Mouse (Mus musculus) stomach, embryonic 16.5 days (tissue): ENCODE measurements at regions not wholly inside any gene's neighbourhood (a gene's known extent, or its start where the extent isn't known, plus 50 kb on each side); places are given as distances from the start of the nearest gene placed in this dataset.

Experiments used
- ATAC-seq: fragments of 200-750 bp; cut with Nextera tagmentation; 2 replicates; pipeline ENCODE4 v1.8.0; 2017; ENCODE audit warnings: moderate number of reproducible peaks, moderate TSS enrichment; ENCODE audit not compliant: insufficient read depth, low FRiP score
- H3K27ac ChIP-seq: fragments of 300-500 bp; sonication (generic); 2 replicates; pipeline ENCODE4 v1.5.1; 2014; ENCODE audit warnings: low read length
- H3K27me3 ChIP-seq: fragments of 300-500 bp; sonication (generic); 2 replicates; pipeline ENCODE4 v1.6.1; 2014; ENCODE audit warnings: low read length, control low read depth, mixed read lengths; ENCODE audit not compliant: control insufficient read depth, insufficient read depth
- H3K36me3 ChIP-seq: fragments of 300-500 bp; sonication (generic); 2 replicates; pipeline ENCODE4 v1.6.1; 2014; ENCODE audit warnings: low read length; ENCODE audit not compliant: control insufficient read depth, insufficient read depth
- H3K4me1 ChIP-seq: fragments of 300-500 bp; sonication (generic); 2 replicates; pipeline ENCODE4 v1.6.1; 2014; ENCODE audit warnings: low read length, control low read depth, mixed read lengths; ENCODE audit not compliant: control insufficient read depth, insufficient read depth
- H3K4me2 ChIP-seq: fragments of 300-500 bp; sonication (generic); 2 replicates; pipeline ENCODE4 v1.6.1; 2014; ENCODE audit warnings: low read depth, low read length, mixed read lengths
- H3K4me3 ChIP-seq: fragments of 300-500 bp; sonication (generic); replicated peaks from 2 replicates; pipeline ENCODE4 v1.5.1; 2014; ENCODE audit warnings: mild to moderate bottlenecking, low read length
- H3K9ac ChIP-seq: fragments of 300-500 bp; sonication (generic); 2 replicates; pipeline ENCODE4 v1.6.1; 2014; ENCODE audit warnings: low read length
- H3K9me3 ChIP-seq: fragments of 300-500 bp; sonication (generic); replicated peaks from 2 replicates; pipeline ENCODE4 v1.6.1; 2016; ENCODE audit warnings: low read length, control low read depth; ENCODE audit not compliant: control insufficient read depth
- WGBS: fragments of 180-500 bp; shearing (Covaris S2); extraction: QIAGEN DNeasy Blood & Tissue Kit; methylation state at CpG from one replicate; pipeline ENCODE4 v1.1.7; 2014; 5-methylcytosine and 5-hydroxymethylcytosine counted together

DNA sequence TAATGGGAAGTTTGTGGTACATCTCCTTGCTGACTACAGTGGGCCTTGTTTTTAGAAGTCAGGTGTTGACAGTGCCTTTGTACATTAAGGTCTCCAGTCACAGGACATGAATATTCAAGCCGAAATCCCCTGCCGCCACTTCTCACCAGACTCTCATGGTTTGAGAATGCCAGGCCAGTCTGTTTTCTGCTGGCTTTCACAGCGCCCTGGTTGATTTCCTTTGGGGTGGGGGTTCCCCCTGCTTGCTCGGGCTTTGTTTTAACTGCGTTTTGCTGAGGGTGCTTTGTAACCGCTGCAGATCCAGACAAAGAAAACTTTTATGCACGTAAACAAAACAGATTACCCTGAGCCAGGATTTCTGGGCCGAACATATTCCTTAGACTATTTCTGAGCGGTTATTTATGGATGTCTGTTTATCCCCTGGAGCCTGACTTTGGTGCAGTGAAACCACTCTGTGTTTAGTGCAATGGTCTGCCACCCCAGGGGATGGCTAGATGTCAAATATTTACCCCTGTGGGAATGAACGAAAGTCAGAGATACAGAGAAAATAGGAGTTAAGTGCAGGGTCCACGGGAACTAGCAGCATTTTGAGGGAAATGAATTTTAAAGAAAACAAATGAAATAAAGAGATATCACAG, 320.1 kb upstream of the Mpdz start:
- Histone ChIP-seq H3K4me1 (peaks cover 24% of the 10 kb centered on the region), H3K27me3 (no peaks in the 10 kb centered on the region), H3K27ac (peak overlapping the region; percentile 4; the same call in 1 of the 2 replicates), H3K9me3 (no peaks in the 10 kb centered on the region), H3K4me2 (no peak overlapping the region), H3K4me3 (no peak overlapping the region), H3K9ac (no peak overlapping the region; the same call in 1 of the 2 replicates), H3K36me3 (no peaks in the 10 kb centered on the region)
- no peak for ATAC-seq
- 44% methylated on average over 11 of the region's 11 CpGs for WGBS

DNA sequence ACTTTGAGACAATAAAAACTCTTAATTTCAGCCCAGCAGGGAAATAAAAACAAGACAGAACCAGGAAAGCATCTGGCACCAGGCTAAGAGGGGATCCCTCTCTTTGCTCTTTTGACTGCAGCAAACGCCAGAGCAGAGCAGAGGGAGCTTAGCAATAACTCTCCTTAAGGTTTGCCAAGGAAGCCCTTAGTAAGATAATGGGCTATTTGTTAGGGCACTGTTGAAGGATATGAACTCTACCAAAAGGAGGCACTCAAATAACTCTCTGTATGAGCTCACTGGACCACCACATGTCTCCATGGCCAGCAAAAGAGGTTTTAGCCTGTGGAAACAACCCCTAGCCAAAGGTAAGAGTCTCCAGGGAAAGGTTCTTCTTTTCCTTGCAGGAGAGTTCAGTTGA, 315.3 kb upstream of the Mpdz start:
- Histone ChIP-seq H3K4me2 (no peak overlapping the region), H3K27ac (no peak overlapping the region), H3K4me1 (peaks cover 4% of the 10 kb centered on the region; the same call in 1 of the 2 replicates), H3K36me3 (no peaks in the 10 kb centered on the region), H3K9ac (no peak overlapping the region), H3K4me3 (no peak overlapping the region), H3K9me3 (no peaks in the 10 kb centered on the region), H3K27me3 (no peaks in the 10 kb centered on the region)
- ATAC-seq: no peak
- 41% methylated on average over 1 of the region's 1 CpGs for WGBS

DNA sequence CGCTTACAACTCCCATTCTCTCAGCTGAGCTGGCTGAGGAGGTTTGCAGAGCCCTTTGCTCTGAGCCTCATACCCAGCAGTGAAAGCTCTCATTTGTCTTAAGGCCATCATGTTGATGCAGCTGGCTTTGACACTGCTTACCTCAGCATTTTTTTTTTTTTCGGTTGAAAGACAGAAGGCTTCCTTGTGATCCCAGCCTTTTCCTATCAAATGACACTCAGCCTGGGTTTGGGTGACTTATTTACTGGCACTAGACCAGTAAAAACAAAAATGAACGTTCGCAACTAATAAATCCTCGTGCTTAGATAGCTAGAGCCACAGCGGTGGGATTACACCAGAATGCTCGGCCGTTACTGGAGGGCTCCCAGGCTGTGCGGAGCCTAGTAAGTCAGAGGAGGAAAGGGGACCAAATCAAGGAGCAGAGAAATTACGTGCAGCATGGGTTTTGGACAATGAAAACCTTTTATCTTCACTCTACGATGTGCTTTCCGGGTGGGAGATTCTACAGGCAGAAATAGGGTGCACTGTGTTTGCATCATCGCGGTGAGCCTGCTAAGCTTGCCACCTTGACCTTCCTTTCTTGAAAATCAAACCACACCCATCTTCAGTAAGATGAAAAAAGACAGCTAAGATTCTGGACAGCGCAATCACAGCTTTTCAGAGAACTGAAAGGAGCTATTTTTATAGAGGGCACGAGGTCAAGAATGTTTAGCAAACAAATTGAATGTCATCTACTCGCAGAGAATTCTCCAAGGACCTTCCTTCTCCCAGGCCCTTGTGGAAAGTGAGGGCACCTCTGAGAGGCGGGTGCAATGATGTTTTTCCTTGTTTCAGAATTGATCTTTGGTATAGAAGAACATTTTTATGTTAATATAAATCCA, 302.3 kb upstream of the Mpdz start:
- no peaks in the 10 kb centered on the region for H3K27me3 ChIP-seq
- peak; percentile 74 for ATAC-seq
- no peaks in the 10 kb centered on the region for H3K9me3 ChIP-seq
- H3K9ac ChIP-seq: no peak overlapping the region
- no peak overlapping the region for H3K4me3 ChIP-seq
- peak overlapping the region; percentile 72 for H3K27ac ChIP-seq
- 18% methylated on average over 18 of the region's 18 CpGs for WGBS
- no peaks in the 10 kb centered on the region for H3K36me3 ChIP-seq
- peaks cover 15% of the 10 kb centered on the region for H3K4me1 ChIP-seq
- no peak overlapping the region; the same call in 1 of the 2 replicates for H3K4me2 ChIP-seq

DNA sequence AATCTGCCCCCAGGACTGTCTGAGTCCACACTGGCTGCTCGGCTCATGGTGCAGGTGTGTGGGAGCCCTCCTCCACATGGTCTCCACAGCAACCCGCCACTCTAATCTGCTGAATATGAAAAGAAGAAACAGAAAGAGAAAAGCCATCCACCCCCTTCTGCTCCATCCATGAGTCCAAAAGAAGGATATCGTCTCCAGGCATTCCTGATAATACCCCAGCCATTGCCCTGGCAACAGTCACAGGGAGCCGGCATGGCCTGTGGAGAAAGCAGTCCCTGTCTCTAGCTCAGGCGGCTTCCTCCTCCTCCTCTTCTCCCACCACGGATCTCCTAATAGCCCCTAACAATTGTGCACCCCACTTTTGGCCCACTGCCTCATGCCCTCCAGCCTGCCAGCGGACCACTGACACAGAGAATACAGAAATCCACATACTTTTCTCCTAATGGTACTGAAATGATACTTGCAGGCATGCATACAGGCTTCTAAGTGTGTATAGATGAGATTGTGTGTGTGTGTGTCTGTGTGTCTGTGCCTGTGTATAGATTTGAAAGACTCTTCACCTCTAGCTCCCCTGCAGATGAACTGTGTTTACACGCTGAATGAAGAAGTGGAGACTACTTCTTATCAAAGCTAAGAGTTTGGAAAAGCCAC, 301.5 kb upstream of the Mpdz start:
- Histone ChIP-seq H3K4me2 (no peak overlapping the region), H3K27ac (peak overlapping the region; percentile 72), H3K4me3 (no peak overlapping the region), H3K27me3 (no peaks in the 10 kb centered on the region), H3K9ac (peak overlapping the region; percentile 1; the same call in 1 of the 2 replicates), H3K36me3 (no peaks in the 10 kb centered on the region), H3K4me1 (peaks cover 15% of the 10 kb centered on the region), H3K9me3 (no peaks in the 10 kb centered on the region)
- WGBS: 34% methylated on average over 8 of the region's 8 CpGs
- no peak for ATAC-seq

DNA sequence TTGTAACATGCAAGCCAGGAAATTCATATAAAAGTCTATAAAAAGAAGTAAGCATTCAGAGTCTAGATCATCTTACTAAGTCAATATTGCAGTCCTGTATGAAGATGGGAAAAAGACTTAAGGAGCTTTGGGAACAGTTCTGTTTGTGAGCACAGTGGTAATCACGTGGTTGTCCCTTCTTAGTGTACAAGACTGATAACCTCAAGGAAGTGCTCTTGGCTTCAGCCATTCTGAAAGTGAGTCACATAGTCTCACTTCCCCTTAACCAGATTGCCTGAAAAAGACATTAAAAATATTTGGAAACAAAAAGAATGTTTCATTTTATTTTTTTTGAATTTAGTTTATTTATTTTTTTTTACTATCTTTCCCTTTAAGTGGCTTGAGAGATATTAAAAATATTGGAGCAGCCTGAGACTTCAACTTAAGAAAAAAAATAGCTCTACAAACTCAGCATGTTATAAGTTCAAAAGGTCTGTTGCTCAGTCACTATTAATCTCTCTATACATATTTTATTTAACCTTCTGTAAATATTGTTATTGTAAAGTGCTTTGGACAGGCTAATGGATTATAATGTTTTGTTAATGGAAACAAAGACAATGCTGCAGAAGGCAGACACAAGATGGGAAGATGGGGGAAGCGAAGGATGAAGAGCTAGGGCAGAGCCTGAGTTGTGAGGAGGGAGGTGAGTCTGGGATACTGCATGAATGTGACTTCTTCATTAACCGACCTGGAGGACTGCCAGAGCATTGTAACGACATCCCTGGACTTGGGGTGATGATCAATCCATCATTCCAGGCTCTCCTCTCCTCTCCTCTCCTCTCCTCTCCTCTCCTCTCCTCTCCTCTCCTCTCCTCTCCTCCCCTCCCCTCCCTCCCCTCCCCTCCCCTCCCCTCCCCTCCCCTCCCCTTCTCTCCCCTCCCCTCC, 300.2 kb upstream of the Mpdz start:
- Histone ChIP-seq H3K36me3 (no peaks in the 10 kb centered on the region), H3K27ac (no peak overlapping the region), H3K9me3 (no peaks in the 10 kb centered on the region), H3K9ac (no peak overlapping the region), H3K27me3 (no peaks in the 10 kb centered on the region), H3K4me1 (peaks cover 15% of the 10 kb centered on the region), H3K4me3 (no peak overlapping the region), H3K4me2 (no peak overlapping the region)
- 32% methylated on average over 4 of the region's 4 CpGs for WGBS
- peak; percentile 42; the same call in 1 of the 2 replicates for ATAC-seq

DNA sequence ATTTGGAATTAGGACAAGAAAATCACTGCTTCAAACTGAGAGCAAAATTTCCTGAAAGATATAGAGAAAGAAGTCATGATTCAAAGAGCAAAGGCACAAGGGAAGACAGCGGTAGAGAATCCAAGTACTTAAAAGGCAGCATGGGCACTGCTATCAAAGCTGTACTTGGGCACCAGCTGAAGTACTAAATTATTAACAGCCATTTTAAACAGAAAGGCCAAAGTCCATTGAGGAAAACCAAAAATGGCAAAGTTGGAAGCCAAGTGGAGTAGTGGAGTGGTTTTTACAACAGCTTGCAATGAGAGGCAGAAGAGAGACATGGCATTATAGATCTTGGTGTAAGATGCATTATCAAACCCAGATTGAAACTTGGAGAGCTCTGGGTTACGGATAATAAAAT, 291.8 kb upstream of the Mpdz start:
- H3K9ac ChIP-seq: no peak overlapping the region
- no peak overlapping the region for H3K4me3 ChIP-seq
- H3K9me3 ChIP-seq: no peaks in the 10 kb centered on the region
- 95% methylated on average over 2 of the region's 2 CpGs for WGBS
- H3K27ac ChIP-seq: no peak overlapping the region
- no peak overlapping the region for H3K4me2 ChIP-seq
- no peaks in the 10 kb centered on the region for H3K27me3 ChIP-seq
- H3K4me1 ChIP-seq: no peaks in the 10 kb centered on the region
- no peaks in the 10 kb centered on the region for H3K36me3 ChIP-seq
- no peak for ATAC-seq

DNA sequence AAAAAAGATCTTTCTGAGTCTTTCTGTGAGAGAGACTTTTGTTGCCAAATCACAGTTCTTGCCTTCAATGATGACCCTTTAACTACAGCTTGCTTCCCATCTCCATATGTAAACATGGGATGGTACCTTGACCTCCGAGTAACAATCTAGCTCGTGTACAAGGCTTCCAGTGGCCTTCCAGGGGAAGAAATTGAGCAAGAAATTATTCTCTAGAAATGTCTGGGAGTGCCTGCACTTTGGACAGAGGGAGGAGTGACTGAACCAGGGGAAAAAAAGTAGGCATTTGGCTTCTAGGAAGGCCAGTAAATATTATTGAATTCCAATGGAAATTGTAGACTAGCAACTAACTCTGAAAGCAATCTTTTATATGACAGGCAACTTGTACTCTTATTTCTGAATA, 287.8 kb upstream of the Mpdz start:
- no peak overlapping the region for H3K4me3 ChIP-seq
- H3K9me3 ChIP-seq: no peaks in the 10 kb centered on the region
- WGBS: 56% methylated on average over 2 of the region's 2 CpGs
- no peak overlapping the region for H3K27ac ChIP-seq
- H3K36me3 ChIP-seq: no peaks in the 10 kb centered on the region
- H3K27me3 ChIP-seq: no peaks in the 10 kb centered on the region
- H3K4me2 ChIP-seq: no peak overlapping the region
- H3K4me1 ChIP-seq: no peaks in the 10 kb centered on the region
- no peak overlapping the region for H3K9ac ChIP-seq
- ATAC-seq: no peak

DNA sequence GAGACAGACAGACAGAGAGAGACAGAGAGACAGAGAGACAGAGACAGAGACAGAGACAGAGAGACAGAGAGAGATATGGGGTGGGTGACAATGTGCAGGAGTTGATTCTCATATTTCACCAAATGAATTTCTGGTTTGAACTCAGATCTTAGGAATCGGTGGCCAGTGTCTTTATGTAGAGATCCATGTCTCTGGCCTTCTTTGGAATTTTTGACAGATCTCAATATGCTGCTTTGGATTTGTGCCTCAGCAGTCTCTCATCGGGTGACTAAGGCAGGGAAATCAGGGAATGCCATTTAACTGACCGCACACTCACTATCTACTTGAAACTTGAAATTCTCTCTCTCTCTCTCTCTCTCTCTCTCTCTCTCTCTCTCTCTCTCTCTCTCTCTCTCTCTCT, 286.3 kb upstream of the Mpdz start:
- no peaks in the 10 kb centered on the region for H3K27me3 ChIP-seq
- H3K4me1 ChIP-seq: no peaks in the 10 kb centered on the region
- H3K4me3 ChIP-seq: no peak overlapping the region
- H3K4me2 ChIP-seq: no peak overlapping the region
- H3K9me3 ChIP-seq: no peaks in the 10 kb centered on the region
- no peaks in the 10 kb centered on the region for H3K36me3 ChIP-seq
- no peak overlapping the region for H3K27ac ChIP-seq
- 68% methylated on average over 3 of the region's 3 CpGs for WGBS
- ATAC-seq: no peak
- H3K9ac ChIP-seq: no peak overlapping the region
